Mouse (Mus musculus): ENCODE results near the gene Flt3.

Gene Flt3

GRCm38 (mm10) chr5:147354985-147355384, 45.3 kb downstream of the Flt3 start:
- no peak for DNase-seq (ENCODE audit: low spot score in 2 of 2)

GRCm38 (mm10) chr5:147354161-147354780, 46.0 kb downstream of the Flt3 start:
- DNase-seq (ENCODE audit: low spot score in 2 of 2): peak; percentile 60 to 68

- DNase-seq (ENCODE audit: low spot score in 2 of 2): no peak
These were observed 48.4 kb downstream of the Flt3 start for GRCm38 (mm10) chr5:147351931-147352330.

- DNase-seq (ENCODE audit: low spot score in 2 of 2): no peak
These were observed 54.3 kb downstream of the Flt3 start for GRCm38 (mm10) chr5:147345981-147346380.

GRCm38 (mm10) chr5:147343904-147344303, 56.4 kb downstream of the Flt3 start:
- no peak for DNase-seq (ENCODE audit: low spot score in 2 of 2)

- DNase-seq (ENCODE audit: low spot score in 2 of 2): no peak
These were observed 57.4 kb downstream of the Flt3 start for GRCm38 (mm10) chr5:147342901-147343300.

GRCm38 (mm10) chr5:147340741-147341414, 59.4 kb downstream of the Flt3 start:
- DNase-seq (ENCODE audit: low spot score in 2 of 2): no peak

- DNase-seq (ENCODE audit: low spot score in 2 of 2): no peak
These were observed 60.7 kb downstream of the Flt3 start for GRCm38 (mm10) chr5:147339560-147339959.

- DNase-seq (ENCODE audit: low spot score in 2 of 2): no peak
These were observed 61.3 kb downstream of the Flt3 start for GRCm38 (mm10) chr5:147338967-147339366.

- peak in 1 of 2 experiments; percentile 8 for DNase-seq (ENCODE audit: low spot score in 2 of 2)
These were observed 67.6 kb downstream of the Flt3 start for GRCm38 (mm10) chr5:147332711-147333110.

- DNase-seq (ENCODE audit: low spot score in 2 of 2): peak; percentile 57 to 68
These were observed 68.7 kb downstream of the Flt3 start for GRCm38 (mm10) chr5:147331547-147331946.

GRCm38 (mm10) chr5:147329946-147330345, 70.3 kb downstream of the Flt3 start:
- no peak for DNase-seq (ENCODE audit: low spot score in 2 of 2)

GRCm38 (mm10) chr5:147327636-147328035, 72.7 kb downstream of the Flt3 start:
- DNase-seq (ENCODE audit: low spot score in 2 of 2): no peak

- DNase-seq (ENCODE audit: low spot score in 2 of 2): no peak
These were observed 74.4 kb downstream of the Flt3 start for GRCm38 (mm10) chr5:147325931-147326330.

GRCm38 (mm10) chr5:147323237-147323917, 76.9 kb downstream of the Flt3 start:
- DNase-seq (ENCODE audit: low spot score in 2 of 2): peak; percentile 68 to 73

- DNase-seq (ENCODE audit: low spot score in 2 of 2): no peak
These were observed 78.1 kb downstream of the Flt3 start, which contains the start of gene Urad for GRCm38 (mm10) chr5:147322183-147322582. Gene Urad (minus strand): TSS chr5:147322440.

- DNase-seq (ENCODE audit: low spot score in 2 of 2): no peak
These were observed 80.6 kb downstream of the Flt3 start for GRCm38 (mm10) chr5:147319653-147320052.

- no peak for DNase-seq (ENCODE audit: low spot score in 2 of 2)
These were observed 82.3 kb downstream of the Flt3 start for GRCm38 (mm10) chr5:147317991-147318390.

GRCm38 (mm10) chr5:147317321-147317720, 83.0 kb downstream of the Flt3 start:
- DNase-seq (ENCODE audit: low spot score in 2 of 2): no peak

GRCm38 (mm10) chr5:147315432-147316075, 84.7 kb downstream of the Flt3 start:
- no peak for DNase-seq (ENCODE audit: low spot score in 2 of 2)

- no peak for DNase-seq (ENCODE audit: low spot score in 2 of 2)
These were observed 85.5 kb downstream of the Flt3 start for GRCm38 (mm10) chr5:147314646-147315431.
